Mouse (Mus musculus): ENCODE results near the gene Usp47. TPM values are rescaled to one million over a fixed set of nuclear protein-coding genes. Genes with fewer than 3 reads are reported as not detected.

Gene Usp47
- polyA plus RNA-seq, 1 experiment = 24.7 TPM

GRCm38 (mm10) chr7:112023601-112024445 lies 519 bp downstream of the Usp47 start:
- Histone ChIP-seq H3K36me3 (ENCODE audit: control insufficient read depth, insufficient read depth) (peaks cover 8% of the 10 kb centered on the region), H3K4me3 (ENCODE audit: insufficient read depth, poor library complexity, severe bottlenecking) (peak overlapping the region; percentile 82), H3K27me3 (ENCODE audit: control insufficient read depth, insufficient read depth, insufficient read length) (no peaks in the 10 kb centered on the region), H3ac (ENCODE audit: control insufficient read depth, insufficient read length, low read depth) (peak overlapping the region; percentile 69), H3K79me3 (ENCODE audit: low read depth) (peaks cover 50% of the 10 kb centered on the region), H3K79me2 (ENCODE audit: control insufficient read depth, insufficient read depth) (peaks cover 59% of the 10 kb centered on the region)
- no peak for TF ChIP-seq CTCF (IDR thresholded peaks at IDR 0.05; ENCODE audit: control insufficient read depth, insufficient read depth, insufficient read length)
- no peak for TF ChIP-seq FOSL1 (IDR thresholded peaks at IDR 0.05; ENCODE audit: insufficient read depth, low read length, poor library complexity, severe bottlenecking)
- TF ChIP-seq CEBPB (IDR thresholded peaks at IDR 0.05; ENCODE audit: low read depth) = no peak
- no peak for TF ChIP-seq MYOG (IDR thresholded peaks at IDR 0.05; ENCODE audit: control insufficient read depth, extremely low read depth, insufficient read length)
- TF ChIP-seq MYOD1 (IDR thresholded peaks at IDR 0.05; ENCODE audit: control insufficient read depth, insufficient read length, low read depth) = no peak
- no peak for TF ChIP-seq USF1 (IDR thresholded peaks at IDR 0.05; ENCODE audit: low read depth)
- TF ChIP-seq MAX (IDR thresholded peaks at IDR 0.05) = no peak

GRCm38 (mm10) chr7:112024446-112024730 lies 1.1 kb downstream of the Usp47 start:
- H3K27me3 ChIP-seq (ENCODE audit: control insufficient read depth, insufficient read depth, insufficient read length) = no peaks in the 10 kb centered on the region
- peaks cover 8% of the 10 kb centered on the region for H3K36me3 ChIP-seq (ENCODE audit: control insufficient read depth, insufficient read depth)
- H3ac ChIP-seq (ENCODE audit: control insufficient read depth, insufficient read length, low read depth) = no peak overlapping the region
- TF ChIP-seq FOSL1 (IDR thresholded peaks at IDR 0.05; ENCODE audit: insufficient read depth, low read length, poor library complexity, severe bottlenecking) (no peak), MAX (IDR thresholded peaks at IDR 0.05) (no peak), CEBPB (IDR thresholded peaks at IDR 0.05; ENCODE audit: low read depth) (no peak), USF1 (IDR thresholded peaks at IDR 0.05; ENCODE audit: low read depth) (no peak), CTCF (IDR thresholded peaks at IDR 0.05; ENCODE audit: control insufficient read depth, insufficient read depth, insufficient read length) (no peak), MYOG (IDR thresholded peaks at IDR 0.05; ENCODE audit: control insufficient read depth, extremely low read depth, insufficient read length) (no peak), MYOD1 (IDR thresholded peaks at IDR 0.05; ENCODE audit: control insufficient read depth, insufficient read length, low read depth) (no peak)
- peaks cover 65% of the 10 kb centered on the region for H3K79me2 ChIP-seq (ENCODE audit: control insufficient read depth, insufficient read depth)
- H3K4me3 ChIP-seq (ENCODE audit: insufficient read depth, poor library complexity, severe bottlenecking) = peak overlapping the region; percentile 82
- H3K79me3 ChIP-seq (ENCODE audit: low read depth) = peaks cover 56% of the 10 kb centered on the region

GRCm38 (mm10) chr7:112024856-112025255 lies 1.6 kb downstream of the Usp47 start:
- H3K79me2 ChIP-seq (ENCODE audit: control insufficient read depth, insufficient read depth) = peaks cover 70% of the 10 kb centered on the region
- H3ac ChIP-seq (ENCODE audit: control insufficient read depth, insufficient read length, low read depth) = peak overlapping the region; percentile 51
- H3K27me3 ChIP-seq (ENCODE audit: control insufficient read depth, insufficient read depth, insufficient read length) = no peaks in the 10 kb centered on the region
- peaks cover 8% of the 10 kb centered on the region for H3K36me3 ChIP-seq (ENCODE audit: control insufficient read depth, insufficient read depth)
- H3K79me3 ChIP-seq (ENCODE audit: low read depth) = peaks cover 60% of the 10 kb centered on the region
- no peak for TF ChIP-seq CEBPB (IDR thresholded peaks at IDR 0.05; ENCODE audit: low read depth)
- TF ChIP-seq FOSL1 (IDR thresholded peaks at IDR 0.05; ENCODE audit: insufficient read depth, low read length, poor library complexity, severe bottlenecking) = no peak
- no peak for TF ChIP-seq MYOG (IDR thresholded peaks at IDR 0.05; ENCODE audit: control insufficient read depth, extremely low read depth, insufficient read length)
- no peak for TF ChIP-seq USF1 (IDR thresholded peaks at IDR 0.05; ENCODE audit: low read depth)
- TF ChIP-seq MYOD1 (IDR thresholded peaks at IDR 0.05; ENCODE audit: control insufficient read depth, insufficient read length, low read depth) = no peak
- TF ChIP-seq CTCF (IDR thresholded peaks at IDR 0.05; ENCODE audit: control insufficient read depth, insufficient read depth, insufficient read length) = no peak
- no peak for TF ChIP-seq MAX (IDR thresholded peaks at IDR 0.05)
- peak overlapping the region; percentile 82 for H3K4me3 ChIP-seq (ENCODE audit: insufficient read depth, poor library complexity, severe bottlenecking)

- no peak for TF ChIP-seq MAX (IDR thresholded peaks at IDR 0.05)
- TF ChIP-seq CTCF (IDR thresholded peaks at IDR 0.05; ENCODE audit: control insufficient read depth, insufficient read depth, insufficient read length) = no peak
- TF ChIP-seq CEBPB (IDR thresholded peaks at IDR 0.05; ENCODE audit: low read depth) = peak; percentile 89
- no peak for TF ChIP-seq FOSL1 (IDR thresholded peaks at IDR 0.05; ENCODE audit: insufficient read depth, low read length, poor library complexity, severe bottlenecking)
- no peak for TF ChIP-seq MYOD1 (IDR thresholded peaks at IDR 0.05; ENCODE audit: control insufficient read depth, insufficient read length, low read depth)
- H3K27me3 ChIP-seq (ENCODE audit: control insufficient read depth, insufficient read depth, insufficient read length) = no peaks in the 10 kb centered on the region
- H3K36me3 ChIP-seq (ENCODE audit: control insufficient read depth, insufficient read depth) = peaks cover 8% of the 10 kb centered on the region
These were observed 7.3 kb downstream of the Usp47 start for GRCm38 (mm10) chr7:112030594-112030993.

GRCm38 (mm10) chr7:112035804-112036203 lies 12.5 kb downstream of the Usp47 start:
- no peaks in the 10 kb centered on the region for H3K27me3 ChIP-seq (ENCODE audit: control insufficient read depth, insufficient read depth, insufficient read length)
- TF ChIP-seq CEBPB (IDR thresholded peaks at IDR 0.05; ENCODE audit: low read depth) = no peak
- TF ChIP-seq FOSL1 (IDR thresholded peaks at IDR 0.05; ENCODE audit: insufficient read depth, low read length, poor library complexity, severe bottlenecking) = no peak
- TF ChIP-seq MYOD1 (IDR thresholded peaks at IDR 0.05; ENCODE audit: control insufficient read depth, insufficient read length, low read depth) = peak; percentile 49
- TF ChIP-seq CTCF (IDR thresholded peaks at IDR 0.05; ENCODE audit: control insufficient read depth, insufficient read depth, insufficient read length) = no peak
- TF ChIP-seq MYOG (IDR thresholded peaks at IDR 0.05; ENCODE audit: control insufficient read depth, extremely low read depth, insufficient read length) = no peak

More at GRCm38 (mm10) chr7:112030594-112030993, 7.3 kb downstream of the Usp47 start:
- no peak overlapping the region for H3ac ChIP-seq (ENCODE audit: control insufficient read depth, insufficient read length, low read depth)
- H3K4me3 ChIP-seq (ENCODE audit: insufficient read depth, poor library complexity, severe bottlenecking) = no peak overlapping the region
- H3K79me2 ChIP-seq (ENCODE audit: control insufficient read depth, insufficient read depth) = peaks cover 100% of the 10 kb centered on the region
- H3K79me3 ChIP-seq (ENCODE audit: low read depth) = peaks cover 97% of the 10 kb centered on the region

More at GRCm38 (mm10) chr7:112035804-112036203, 12.5 kb downstream of the Usp47 start:
- Histone ChIP-seq H3K4me3 (ENCODE audit: insufficient read depth, poor library complexity, severe bottlenecking) (no peak overlapping the region), H3K79me3 (ENCODE audit: low read depth) (peaks cover 89% of the 10 kb centered on the region), H3K36me3 (ENCODE audit: control insufficient read depth, insufficient read depth) (no peaks in the 10 kb centered on the region), H3ac (ENCODE audit: control insufficient read depth, insufficient read length, low read depth) (no peak overlapping the region), H3K79me2 (ENCODE audit: control insufficient read depth, insufficient read depth) (peaks cover 95% of the 10 kb centered on the region)

All from C2C12 (cell line).